Mouse (Mus musculus) erythroid progenitor cell, adult 5-6 weeks (primary cell): Measurements from ENCODE around the gene Rbm38. TPM values are rescaled to one million over a fixed set of nuclear protein-coding genes. Genes with fewer than 3 reads are reported as not detected.

Source experiments
- ATAC-seq: replicated peaks from 2 replicates; pipeline ENCODE4 v1.8.0; 2016; ENCODE audit warnings: moderate number of reproducible peaks, mild to moderate bottlenecking, moderate TSS enrichment, inconsistent platforms; ENCODE audit not compliant: poor library complexity, low FRiP score, severe bottlenecking
- total RNA-seq, 2 experiments: library from RNA; stranded (forward) in 1 of 2; stranded (reverse) in 1 of 2; fragments of 150-400 nt in 1 of 2; fragments of 186-747, 209-891 nt in 1 of 2; gene quantifications; 2 replicates each; pipeline versions ENCODE4 v1.2.3 to v1.2.4; 2015 to 2017; ENCODE audit warnings: low replicate concordance in 2 of 2

The Rbm38 gene
- total RNA-seq, 2 experiments from 2014 or later: 291 to 671 TPM

DNA sequence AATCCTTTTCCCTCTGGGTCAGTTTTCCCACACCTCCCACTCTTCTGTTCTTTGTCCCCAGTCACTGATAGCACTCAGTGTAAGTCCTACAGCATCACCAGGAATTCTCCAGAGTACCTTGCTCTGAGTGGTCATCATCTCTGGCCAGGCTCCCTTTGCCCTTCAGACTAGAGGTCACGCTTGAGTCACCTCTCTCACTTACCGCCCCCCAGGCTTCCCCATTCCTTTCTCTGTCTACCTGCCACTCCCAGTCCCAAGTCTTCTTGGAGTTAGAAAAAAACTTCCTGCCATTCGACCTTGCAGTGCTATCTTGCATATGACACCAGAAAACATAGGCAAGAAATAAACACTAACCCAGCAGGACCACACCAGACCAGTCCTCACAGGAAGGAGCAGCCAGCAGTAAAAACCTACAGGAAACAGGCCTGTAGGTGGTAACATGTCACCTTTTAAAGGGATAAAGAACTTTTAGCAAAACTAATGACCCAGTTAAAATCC, 10.0 kb upstream of the Rbm38 start:
- no peak for ATAC-seq

DNA sequence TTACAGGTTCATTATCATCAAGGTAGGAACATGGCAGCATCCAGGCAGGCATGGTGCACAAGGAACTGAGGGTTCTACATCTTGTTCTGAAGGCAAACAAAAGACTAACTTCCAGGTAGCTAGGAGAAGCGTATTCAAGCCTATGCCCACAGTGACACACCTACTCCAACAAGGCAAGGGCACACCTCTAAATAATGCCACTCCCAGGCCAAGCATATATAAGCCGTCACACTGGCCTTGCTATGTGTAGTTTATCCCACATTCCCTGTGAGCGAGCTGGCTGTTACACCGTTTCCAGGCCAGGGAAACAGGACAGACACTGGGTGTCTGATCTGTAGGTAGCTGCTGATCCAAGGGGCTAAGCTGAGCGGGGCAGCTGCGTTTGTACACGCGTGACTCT, 8.9 kb upstream of the Rbm38 start:
- no peak for ATAC-seq

DNA sequence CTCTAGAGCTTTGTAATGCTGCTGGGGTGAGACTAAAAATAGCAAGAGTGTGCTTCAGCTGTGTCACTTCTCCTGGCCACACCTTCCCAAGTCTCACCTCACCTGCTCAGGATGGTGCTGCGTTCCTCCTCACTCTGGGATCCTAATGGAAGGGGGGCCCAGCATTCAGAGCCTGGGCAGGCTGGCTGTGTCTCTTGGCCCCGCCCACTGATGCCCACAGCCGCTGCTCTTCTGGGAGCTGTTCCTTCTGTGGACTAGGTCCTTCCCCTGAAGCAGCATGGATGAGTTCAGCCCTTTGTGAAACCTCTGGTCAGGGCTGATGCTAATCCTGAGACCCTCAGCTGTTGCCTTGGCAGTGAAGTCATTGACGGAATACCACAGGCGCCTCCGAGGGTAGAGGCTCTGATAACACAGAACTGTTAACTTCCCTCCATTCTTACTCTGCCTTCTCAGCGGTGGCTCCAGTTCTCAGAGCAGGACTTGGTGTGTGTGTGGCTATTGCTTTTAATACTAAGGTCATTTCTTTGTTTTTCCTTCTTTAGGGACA, 5.5 kb upstream of the Rbm38 start:
- ATAC-seq: no peak

DNA sequence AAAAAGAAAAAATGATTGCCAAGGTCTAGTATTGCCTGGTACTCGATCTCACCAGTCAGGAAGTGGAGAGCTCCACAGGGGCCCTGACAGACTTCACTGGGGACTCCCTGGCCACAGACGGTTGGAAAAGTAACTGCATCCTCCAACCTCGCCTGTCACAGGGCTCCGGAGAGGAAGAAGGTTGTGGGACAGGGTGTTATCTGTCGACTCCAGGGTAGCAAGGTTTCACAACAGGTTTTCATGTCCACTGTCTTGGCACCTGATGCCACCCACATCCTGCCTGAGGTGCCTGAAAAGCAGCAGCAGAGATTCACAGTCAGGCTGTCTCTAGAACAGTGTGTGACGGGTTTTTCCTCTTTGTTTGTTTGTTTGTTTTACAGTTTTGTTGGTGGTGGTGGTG, 2.4 kb upstream of the Rbm38 start:
- no peak for ATAC-seq

DNA sequence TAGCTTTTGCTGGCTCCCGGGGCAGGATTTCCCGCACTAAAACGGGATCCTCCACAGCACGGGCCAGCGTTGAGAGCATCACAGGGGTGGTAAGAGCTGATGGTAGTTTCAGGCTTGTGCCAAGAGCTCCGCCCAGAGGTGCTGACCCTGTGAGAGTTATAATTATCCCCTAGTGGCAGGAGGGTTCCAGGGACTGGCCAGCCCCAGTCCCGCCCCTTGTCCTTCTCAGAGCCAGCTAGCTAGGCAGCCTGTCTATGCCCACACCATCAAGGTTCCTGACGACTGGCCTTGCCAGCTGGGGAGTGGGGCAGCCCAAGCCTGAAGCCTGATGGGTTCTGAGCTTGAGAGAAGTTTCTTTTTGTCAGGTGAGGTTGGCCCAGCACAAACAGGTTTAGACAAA, 1.7 kb upstream of the Rbm38 start:
- no peak for ATAC-seq

DNA sequence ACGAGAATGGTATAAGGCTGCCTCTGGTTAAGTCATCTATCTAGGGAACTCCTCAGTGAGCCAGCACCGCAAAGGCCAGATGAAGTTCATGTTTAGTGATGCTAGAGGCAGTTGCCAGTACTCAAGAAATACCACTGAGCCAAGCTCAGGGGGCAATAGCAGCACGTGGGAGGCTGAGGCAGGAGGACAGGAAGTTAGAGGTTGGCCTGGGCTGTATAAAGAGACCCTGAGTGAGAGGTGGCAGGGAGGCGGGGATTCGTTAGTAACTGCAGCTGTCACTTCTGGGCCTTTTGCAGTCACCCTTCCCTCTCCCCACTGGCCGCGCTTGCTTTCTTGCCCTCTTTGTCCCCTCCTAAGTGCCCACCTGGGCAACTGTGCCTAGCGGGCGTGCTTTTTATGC, 976 bp upstream of the Rbm38 start:
- no peak for ATAC-seq

DNA sequence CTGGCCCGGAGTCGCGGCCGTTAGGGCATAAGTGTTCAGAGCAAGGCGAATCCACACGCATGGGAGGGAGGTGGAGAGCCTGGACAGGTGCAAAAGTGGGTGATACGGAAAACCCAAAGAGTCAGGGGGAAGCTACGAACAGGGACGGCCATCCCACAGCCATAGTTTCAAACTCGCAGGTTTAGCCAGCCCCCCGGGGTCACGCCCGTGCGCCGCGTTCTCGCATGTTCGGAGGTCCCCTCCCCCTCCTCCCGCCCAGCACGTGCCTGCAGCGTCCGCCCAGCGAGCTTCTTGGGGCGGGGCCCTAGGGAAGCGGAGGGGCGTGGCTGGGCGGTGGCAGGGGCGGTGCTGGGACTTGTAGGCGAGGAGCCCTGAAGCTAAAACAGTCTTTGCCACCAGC, 508 bp upstream of the Rbm38 start:
- ATAC-seq: peak; percentile 77

DNA sequence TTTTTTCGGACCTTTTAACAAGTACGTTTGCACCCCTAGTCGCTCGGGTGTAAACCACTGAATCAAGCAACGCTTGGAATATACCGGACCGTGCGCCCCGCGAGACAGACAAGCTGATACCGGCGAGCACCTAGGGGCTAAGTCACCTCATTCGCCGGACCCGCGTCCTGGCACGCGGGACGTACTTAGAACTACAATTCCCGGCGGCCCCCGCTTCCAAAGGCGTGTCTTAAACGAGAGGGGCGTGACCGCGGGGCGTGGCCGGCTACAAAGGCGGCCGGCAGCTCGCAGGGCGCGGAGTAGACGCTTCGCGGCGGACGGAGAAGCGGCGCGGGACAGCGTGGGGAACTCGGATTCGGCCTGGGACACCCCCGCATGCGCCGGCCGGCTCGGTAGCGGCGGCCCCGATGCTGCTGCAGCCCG, 1.3 kb downstream of the Rbm38 start:
- peak; percentile 63 for ATAC-seq

DNA sequence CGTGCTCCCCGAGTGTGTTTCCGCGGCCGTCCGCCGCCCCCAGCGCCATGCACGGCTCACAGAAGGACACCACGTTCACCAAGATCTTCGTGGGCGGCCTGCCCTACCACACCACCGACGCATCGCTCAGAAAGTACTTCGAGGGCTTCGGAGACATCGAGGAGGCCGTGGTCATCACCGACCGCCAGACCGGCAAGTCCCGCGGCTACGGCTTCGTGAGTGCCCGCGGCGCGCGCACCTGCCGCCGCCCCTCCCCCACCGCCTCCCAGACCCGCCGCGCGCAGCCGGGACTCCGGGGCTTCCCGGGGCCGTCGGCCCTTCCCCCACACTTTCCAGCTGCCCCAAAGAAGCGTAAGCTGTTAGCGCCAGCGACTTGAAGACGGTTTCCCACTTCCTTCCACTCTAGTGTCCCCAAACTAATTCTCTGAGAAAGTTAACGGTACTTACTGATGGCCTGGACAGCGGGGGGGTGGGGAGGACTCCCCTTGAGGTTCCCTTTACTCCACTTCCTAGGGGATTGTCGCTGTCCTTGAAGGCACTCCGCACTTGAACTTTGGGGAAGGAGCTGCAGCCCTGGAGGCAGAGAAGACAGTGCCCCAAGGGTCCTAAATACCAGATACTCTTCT, 1.9 kb downstream of the Rbm38 start:
- ATAC-seq: no peak

DNA sequence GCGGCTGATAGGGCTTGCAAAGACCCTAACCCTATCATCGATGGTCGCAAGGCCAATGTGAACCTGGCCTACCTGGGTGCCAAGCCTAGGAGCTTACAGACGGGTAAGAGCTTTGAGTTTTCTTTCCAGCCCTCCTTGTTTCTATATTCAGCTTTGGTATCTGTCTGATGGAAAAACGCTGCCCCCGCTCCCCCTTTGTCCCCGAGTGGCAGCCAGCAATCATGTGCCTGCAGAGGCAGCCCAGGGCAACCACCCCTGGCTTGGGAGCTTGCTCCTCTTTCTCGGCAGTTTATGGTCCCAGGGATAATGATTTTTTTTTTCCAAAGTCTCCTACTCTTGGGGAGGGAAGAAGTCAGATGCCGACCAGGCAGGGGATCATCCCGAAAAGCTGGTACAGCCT, 2.5 kb downstream of the Rbm38 start:
- no peak for ATAC-seq

DNA sequence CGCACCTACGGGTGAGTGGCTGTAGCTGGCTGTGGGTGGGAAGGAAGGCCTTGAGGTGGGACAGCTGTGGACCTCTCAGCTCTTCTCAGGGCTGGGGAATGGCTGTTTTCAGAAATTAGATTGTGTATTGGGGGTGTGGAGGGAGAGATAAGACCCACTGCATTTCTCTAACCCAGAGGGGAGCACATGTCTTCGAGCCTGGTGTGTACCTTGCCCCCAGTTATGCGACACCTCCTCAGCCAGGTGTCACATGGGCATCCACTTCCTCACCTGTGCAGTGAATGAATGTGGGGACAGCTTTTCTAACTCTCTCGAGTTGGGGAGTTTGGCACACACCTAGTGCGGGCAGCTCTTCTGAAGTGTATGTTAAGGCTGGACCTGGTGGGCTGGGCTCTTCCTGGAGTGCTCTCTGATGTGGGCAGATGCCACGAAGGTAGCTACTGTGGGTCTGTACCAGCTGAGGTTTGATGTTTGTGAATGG, 3.1 kb downstream of the Rbm38 start:
- ATAC-seq: no peak

DNA sequence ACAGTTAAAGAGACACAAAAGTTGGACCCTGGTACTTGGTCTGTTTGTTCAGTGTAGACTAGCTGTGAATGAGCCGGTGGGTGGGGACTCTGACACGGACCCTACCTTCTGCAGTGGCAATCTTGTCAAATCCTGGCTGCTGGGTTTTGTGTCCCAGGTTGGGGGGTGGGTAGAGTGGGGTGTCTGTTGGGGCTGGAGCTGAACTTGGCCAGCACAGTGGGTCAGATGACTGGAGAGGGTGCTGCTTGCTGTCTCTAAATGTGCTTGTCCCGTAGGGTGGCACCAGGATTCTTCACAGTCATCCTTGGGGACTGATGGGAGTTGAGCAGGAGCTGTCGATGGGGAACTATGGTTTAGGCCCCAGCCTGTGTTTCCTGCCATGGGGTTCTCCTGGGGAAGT, 3.7 kb downstream of the Rbm38 start:
- no peak for ATAC-seq

DNA sequence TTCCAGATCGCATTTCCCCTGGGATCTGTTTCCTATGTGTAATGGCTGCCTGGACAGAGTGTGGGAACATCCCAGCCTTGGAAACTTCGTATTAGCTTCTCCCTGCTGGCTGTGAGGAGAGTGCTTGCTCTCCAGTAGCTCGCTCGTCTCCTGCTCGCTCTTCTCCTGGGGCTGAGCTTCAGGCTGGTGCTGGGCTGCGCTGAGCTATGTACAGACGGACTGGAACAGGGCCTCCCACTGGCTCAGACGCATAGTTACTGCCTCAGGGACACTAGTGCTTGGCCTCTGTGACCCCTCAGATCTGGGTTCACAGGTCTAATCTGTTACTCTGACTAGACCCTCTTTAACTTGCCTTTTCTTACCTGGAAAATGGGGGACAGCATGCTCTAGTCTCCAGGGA, 4.1 kb downstream of the Rbm38 start:
- no peak for ATAC-seq

DNA sequence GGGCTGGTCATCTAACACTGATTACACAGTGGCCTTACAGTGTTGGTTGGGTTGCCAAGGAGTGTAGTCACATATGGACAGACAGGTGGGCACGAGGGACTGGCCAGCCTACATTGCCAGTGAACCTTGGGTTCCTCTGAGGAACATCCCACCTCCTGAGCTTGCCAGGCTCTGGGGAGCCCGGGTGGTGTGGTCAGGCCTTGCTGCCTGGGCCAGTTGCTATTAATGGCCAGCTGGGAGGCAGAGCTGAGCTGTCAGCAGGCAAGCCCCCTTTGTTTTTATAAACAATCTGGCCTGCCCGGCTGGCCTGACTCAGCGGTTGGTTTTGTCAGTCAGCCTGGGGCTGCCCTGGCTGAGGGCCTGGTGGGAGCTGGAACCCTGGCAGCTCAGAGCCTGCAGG, 4.6 kb downstream of the Rbm38 start:
- no peak for ATAC-seq

DNA sequence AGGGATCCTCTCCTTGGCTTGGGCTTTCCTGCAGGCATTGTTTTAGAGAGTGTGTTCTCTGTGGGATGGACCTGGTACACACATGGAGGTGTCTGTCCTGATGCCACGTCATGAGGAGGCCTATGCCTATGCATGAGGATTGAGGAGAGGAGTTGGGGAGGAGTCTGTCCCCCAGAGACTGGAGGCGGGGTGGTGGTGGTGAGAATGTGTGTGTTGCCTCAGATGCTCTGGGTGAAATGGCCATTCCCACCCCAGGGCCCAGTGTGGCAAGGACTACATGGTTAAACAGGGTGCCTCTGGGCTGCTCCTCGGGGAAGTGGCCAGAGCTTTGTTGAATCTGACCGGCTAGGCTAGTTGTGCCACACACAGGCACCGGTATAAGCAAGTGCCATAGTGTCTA, 6.0 kb downstream of the Rbm38 start:
- 0 out of 2 replicates have a peak, but pooled peaks have one; percentile 3 for ATAC-seq

DNA sequence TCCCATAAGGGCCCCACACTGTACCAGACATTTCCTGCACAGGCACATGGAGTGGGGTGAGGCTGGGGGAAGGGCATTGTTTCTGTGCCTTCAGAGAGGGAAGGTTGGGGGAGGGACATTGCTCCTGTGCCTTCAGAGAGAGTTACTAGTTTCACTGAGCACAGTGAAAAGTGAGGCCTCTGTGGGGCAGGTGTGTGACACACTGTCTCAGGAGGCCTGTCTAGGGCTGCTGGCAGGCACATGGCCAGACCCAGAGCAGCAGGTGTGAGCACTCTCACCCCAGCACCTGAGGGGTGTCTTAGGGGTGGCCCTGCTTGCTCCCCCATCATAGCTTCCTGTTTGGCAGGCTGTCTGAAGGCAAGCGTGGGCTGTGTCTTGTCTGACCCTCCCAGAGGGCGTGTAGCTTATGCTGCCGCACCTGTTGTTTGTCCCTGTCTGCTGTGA, 6.4 kb downstream of the Rbm38 start:
- ATAC-seq: no peak

DNA sequence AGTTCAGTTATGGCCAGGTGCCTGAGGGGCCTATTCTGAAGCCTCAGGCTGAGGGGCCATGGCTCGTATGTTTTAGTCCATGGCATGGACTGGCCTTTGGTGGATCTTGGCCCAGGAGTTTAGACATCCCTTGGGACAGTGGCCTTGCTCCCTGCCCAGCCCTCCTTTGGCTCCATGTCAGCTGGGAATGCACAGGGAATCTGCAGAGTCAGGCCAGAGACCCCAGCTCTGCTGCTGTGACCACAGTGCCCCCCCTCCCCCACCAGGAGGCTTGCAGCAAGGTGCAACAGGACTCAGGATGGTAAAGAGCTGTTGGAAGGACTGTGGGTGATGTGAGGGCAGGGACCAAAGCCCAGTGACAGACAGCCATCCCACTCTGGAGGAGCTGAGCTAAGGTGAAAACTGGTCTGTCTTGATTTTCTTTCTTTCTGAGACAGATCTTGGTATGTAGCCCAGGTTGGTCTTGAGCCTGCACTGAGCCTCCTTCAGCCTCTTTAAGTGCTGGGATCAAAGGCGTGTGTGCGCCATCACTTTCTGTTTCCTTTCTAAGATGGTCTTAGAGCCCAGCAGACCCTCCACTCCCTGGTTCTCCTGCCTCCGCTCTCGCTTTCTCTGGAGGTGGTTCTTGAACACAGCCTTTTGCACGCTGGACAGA, 7.0 kb downstream of the Rbm38 start:
- no peak for ATAC-seq

DNA sequence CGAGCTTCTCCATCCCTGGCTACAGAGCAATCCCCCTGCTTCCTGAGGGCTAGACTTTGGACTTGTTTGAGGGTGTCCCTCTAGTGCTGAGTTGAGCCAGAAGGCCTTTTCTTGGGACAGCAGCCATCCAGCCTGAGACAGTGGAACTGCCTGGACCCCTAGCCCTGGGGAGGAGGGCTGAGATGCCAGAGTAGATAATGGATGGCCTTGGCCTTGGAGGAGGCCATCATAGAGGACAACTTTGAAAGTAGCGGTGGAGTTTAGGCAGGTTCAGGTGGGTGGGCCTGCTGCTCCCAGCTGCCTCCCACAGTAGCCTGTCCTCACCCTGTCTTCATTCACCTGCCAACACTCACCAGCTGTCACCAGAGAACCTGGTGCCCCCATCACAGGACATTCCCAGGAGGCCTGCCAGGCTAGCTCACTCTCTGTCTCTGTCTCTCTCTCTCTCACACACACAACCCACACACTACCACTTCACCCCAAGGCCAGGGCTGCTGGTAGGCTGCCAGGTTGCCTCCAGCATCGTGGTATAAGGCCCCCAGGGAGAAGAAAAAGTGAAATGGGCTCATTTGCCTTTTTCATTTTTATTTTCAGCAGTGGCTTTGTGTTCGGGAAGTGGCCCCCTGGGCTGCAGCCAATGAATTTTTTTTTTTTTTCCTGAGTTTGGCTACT, 7.7 kb downstream of the Rbm38 start:
- ATAC-seq: no peak

DNA sequence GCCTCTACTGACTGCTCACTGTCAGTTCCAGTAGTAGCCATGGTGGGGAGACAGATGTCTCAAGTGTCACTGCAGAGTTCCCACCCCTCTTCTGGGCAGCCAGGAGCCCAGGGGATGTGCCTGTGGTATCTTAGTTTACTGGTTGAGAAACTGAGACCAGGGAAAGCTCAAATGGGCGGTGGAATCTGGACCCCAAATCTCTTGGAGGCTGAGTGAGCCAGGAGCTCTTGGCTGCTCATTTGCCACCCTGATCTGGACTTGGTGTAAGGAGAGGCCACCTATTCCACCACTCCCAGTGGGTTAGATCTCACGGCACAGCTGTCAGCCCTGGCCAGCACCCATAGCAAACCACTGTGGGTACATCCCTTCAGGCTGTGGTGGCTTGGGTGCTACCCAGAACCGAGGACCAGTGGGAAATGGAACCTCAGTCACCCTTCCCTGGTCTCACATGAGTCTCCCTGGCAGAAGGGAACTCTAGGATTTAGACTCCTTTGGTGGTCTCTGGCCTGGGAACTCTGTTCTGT, 8.3 kb downstream of the Rbm38 start:
- ATAC-seq: no peak

DNA sequence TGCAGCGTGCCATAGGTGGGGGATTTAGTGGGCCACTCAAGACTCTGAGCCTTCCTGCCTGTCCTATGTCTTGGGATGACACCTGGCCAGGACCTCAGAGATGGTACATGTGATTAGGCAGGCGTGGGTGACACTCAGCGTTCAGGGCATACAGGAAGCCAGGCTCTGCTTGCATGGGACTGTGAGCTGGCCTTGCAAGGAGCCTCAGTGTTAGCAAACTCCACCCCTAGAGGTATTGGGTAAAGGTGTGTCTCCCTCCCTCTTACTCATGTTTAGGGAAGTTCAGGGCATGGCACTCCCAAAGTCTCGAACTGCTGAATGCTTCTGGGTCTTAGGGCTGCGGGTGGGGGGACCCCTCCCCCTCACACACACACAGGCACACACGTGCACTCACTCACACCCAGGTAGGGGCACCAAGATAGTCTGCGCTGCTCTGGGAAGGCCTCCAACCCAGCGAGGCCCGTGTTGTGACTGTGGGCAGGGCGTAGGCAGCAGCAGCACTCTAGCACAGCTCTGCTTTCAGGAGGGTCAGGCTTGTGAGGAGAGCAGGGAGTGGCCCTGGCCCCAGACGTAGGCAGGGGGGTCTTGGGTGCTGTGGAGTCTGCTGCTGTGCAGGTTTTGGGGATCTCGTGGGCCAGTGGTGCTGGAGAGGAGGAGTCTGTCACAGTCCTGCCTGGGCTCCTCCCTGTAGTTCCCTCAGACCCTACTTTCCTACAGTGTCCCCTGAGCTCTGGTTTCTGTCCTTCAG, 10.5 kb downstream of the Rbm38 start:
- no peak for ATAC-seq
